Mouse (Mus musculus) gonadal fat pad, adult 2 months (tissue): ENCODE data around the gene Map10. TPM values are rescaled to one million over a fixed set of nuclear protein-coding genes. Genes with fewer than 3 reads are reported as not detected.

ENCODE experiments used
- DNase-seq: peaks from one replicate; pipeline ENCODE4 v3.0.0-alpha.2; 2012; ENCODE audit warnings: low read depth
- polyA plus RNA-seq: library from polyadenylated mRNA; depleted of rRNA; stranded (reverse); fragments of >200 nt; gene quantifications from 2 replicates; pipeline ENCODE4 v1.2.3, GENCODE M21; 2012; rRNA removed

Map10 gene
- polyA plus RNA-seq, 1 experiment, result 2.2 TPM

DNA sequence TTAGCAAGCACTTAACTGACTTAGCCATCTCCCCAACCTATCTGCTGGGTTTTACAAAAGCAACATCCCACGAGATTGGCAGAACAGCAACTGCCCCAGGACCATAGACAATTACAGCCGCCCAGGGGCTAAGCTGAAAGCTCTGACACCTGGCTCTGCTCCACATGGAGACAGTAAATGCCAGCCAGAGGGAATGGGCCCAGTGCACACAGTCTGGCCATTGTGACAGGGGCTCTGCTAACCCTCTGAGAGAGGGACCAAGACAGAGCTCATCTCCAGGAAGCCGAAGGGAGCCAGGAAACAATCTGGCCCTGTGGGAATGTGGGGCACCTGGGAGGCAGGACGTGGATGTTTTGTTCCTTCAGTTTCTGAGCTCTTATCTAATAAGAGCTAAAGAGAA, 46.6 kb downstream of the Map10 start:
- DNase-seq, result no peak

- DNase-seq, result no peak
Measured at GRCm38 (mm10) chr8:125716613-125717012, 47.0 kb downstream of the Map10 start.

DNA sequence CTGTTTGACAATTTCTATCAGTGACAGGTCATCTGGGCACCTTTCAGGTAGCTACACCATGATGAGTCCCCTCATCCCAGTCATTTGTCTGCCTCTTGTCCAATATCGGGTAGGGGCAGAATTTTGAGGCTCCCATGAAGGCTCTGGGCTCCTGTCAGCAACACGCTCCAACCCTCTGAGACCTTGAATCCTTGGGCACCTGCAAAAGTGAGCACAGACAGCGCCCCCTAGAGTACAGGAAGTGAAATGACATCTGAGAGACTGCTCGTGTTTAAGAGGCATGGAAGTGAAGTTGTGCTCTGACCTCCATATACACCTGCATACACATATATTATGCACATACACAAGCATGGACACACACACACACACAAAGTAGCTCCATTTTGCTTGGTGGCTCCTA, 49.3 kb downstream of the Map10 start:
- no peak for DNase-seq

- DNase-seq, result no peak
Measured at GRCm38 (mm10) chr8:125722675-125723074, 53.1 kb downstream of the Map10 start.

Other genes starting within 250 kb of the Map10 start
- 8.6 and 8.9 TPM in 2 replicates for gene Sipa1l2, start 100.0 kb upstream of the Map10 start, polyA plus RNA-seq
- gene Ntpcr, start 60.1 kb downstream of the Map10 start, polyA plus RNA-seq, result 34.2 and 35.3 TPM in 2 replicates
- 1.5 and 1.7 TPM in 2 replicates for gene Pcnx2, start 228.5 kb downstream of the Map10 start, polyA plus RNA-seq
- 11.8 and 15.8 TPM in 2 replicates for gene Map3k21, start 240.6 kb downstream of the Map10 start, polyA plus RNA-seq